Mouse (Mus musculus): ENCODE data around the gene Rapgef3.

Gene Rapgef3

DNA sequence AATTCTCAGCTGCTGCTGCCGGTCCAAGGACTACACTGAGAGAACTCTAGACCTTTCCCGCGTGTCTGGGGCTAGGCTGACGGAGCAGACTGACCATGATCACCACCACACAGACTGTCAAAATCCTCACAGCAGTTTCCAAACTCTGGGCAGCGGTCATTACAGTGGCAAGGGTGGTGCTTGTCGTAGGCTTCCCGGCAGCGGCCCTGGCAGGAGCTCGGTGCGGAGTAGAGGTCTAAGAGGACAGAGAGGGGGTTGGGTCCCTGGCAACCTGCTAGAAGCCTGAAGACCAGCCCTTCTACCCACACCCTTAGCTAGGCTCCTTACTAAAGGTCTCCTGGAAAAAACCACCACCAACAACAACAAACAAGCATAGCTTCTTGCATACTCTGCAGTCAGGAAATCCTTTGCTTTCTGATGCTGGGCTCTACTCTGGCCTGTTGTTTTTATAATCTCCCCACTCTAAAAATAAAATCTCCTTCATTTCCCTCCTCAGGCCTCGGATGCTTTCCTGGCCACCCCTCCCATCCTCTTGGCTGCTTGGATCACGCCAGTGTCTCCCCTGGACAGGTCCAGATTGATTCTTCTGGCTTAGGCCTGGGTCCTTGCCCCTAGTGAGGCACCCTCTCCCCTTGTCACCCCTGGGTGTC lies 47.6 kb downstream of the Rapgef3 start:
- peak; percentile 54 for DNase-seq (ENCODE audit: low spot score)

DNA sequence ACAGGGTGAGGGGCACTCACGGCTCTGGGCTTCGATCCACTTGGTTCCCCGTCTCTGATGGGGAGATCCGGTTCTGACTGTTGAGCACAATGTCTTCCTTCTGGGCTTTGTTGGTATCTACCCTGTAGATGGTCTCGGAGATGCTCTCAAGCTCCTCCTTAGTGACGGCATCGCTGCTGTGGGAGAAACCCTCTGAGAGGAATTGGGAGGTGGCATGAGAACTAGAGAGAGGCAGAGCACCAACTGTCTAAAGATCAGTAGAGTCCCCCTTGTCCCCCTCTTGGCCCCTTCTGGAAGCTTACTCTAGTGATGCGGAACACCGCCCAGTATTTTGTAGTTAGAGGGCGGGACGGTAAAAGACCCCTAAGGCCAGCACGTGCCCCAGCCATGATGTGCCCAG lies 48.3 kb downstream of the Rapgef3 start:
- DNase-seq (ENCODE audit: low spot score), result no peak

GRCm38 (mm10) chr15:97718535-97719155 lies 49.1 kb downstream of the Rapgef3 start:
- DNase-seq (ENCODE audit: low spot score), result no peak

GRCm38 (mm10) chr15:97717861-97718534 lies 49.8 kb downstream of the Rapgef3 start:
- peak; percentile 74 for DNase-seq (ENCODE audit: low spot score)

- DNase-seq (ENCODE audit: low spot score), result no peak
Observed at GRCm38 (mm10) chr15:97716782-97717181, 51.0 kb downstream of the Rapgef3 start.

DNA sequence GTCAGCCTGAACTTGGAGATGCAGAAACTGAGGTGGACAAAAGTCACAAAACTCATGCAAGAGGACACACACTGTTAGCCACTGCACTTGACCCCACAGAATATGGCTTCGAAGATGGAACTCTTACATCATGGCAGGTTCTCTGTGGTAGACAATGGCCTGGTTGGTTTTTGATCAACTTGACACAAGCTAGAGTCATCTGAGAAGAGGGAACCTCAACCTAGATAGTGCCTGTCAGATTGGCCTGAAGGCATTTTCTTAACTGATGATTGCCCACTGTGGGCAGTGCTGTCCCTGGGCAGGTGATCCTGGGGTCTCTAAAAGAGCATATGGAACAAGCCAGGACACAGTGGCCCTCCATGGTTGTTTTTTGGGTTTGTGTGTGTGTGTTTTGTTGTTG lies 52.0 kb downstream of the Rapgef3 start:
- no peak for DNase-seq (ENCODE audit: low spot score)

- no peak for DNase-seq (ENCODE audit: low spot score)
Observed at GRCm38 (mm10) chr15:97715083-97715482, 52.7 kb downstream of the Rapgef3 start.

GRCm38 (mm10) chr15:97712546-97712945 lies 55.2 kb downstream of the Rapgef3 start:
- no peak for DNase-seq (ENCODE audit: low spot score)

DNA sequence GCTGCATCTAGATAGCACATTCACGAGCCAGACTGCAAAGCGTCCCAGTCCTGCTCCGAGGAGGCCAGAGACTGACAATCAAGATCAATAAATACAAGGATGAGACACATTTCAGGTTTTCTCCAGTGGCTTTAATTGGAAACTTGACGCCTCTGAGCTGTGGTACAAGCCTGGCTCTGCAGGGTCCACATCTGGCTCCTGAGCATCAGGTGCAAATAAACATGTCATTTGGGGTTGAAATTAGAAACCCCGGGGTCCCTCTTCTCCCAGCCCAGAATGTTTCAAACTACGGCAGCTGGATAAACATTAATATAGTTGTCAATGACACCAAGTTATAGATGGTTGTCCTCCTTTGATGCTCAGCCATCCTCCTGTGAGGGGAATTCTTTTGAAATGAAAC lies 56.9 kb downstream of the Rapgef3 start:
- no peak for DNase-seq (ENCODE audit: low spot score)

DNA sequence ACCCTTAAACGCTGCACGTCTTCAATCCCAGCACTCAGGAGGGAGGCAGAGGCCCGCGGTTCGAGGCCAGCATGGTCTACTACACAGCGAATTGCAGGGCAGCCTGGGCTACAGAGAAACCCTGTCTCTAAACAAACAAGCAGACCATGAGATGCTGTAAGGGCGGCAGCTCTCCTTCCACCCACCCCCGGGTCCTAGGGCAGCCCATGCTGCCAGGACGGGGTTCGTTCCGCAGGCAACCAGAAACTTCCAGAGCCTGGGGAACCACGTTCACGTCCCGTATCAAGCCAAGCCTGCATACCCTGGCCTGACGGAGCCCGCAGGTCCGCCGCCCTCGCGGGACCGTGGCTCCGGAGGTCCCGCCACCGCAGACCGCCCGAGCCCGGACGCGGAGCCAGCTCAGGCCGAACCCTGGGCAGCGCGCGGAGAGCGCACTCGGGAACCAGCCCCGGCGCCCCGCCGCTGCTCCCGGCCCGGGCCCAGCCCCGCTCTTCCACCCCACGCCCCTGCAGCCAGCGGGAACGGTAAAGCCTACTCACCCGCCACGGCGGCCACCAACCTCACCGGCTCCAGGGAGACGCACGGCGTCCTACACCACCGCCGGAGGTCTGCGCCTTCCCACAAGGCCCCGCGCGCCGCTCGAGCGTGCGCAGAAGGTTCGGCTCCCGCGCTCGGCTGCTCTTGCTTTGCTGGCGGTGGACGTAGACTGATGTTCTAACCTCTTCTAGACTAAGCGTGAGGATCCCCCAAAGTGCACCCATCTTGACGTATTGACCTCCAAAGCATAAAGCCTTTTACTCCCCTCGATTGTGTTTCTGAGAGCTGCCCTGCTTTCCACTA lies 62.3 kb downstream of the Rapgef3 start, which contains the start of gene Rpap3:
Rpap3 (minus strand) TSS at position 615 of the 840 bp plus-strand sequence.
- peak; percentile 83 for DNase-seq (ENCODE audit: low spot score)

- DNase-seq (ENCODE audit: low spot score), result no peak
Observed at GRCm38 (mm10) chr15:97696616-97697015, 71.2 kb downstream of the Rapgef3 start.

Data from adipocyte (in vitro differentiated cells).